Mouse (Mus musculus) liver, postnatal 0 days (tissue): ENCODE measurements around the gene Fank1.

Experiments
- CTCF ChIP-seq: sonication (generic); IDR thresholded peaks from 2 replicates; pipeline ENCODE4 v1.5.1; 2016; ENCODE audit warnings: antibody characterized with exemption, low read depth
- EP300 ChIP-seq: IDR thresholded peaks from 2 replicates; pipeline ENCODE4 v1.6.1; 2016; ENCODE audit warnings: antibody characterized with exemption, low read depth, mild to moderate bottlenecking

GRCm38 (mm10) chr7:133730324-133731191 lies 46.1 kb upstream of the Fank1 start:
- TF ChIP-seq CTCF, result no peak
- no peak for TF ChIP-seq EP300
